Mouse (Mus musculus) embryonic fibroblast, embryonic 13.5 days (primary cell): ENCODE results near the gene Tsc2.

ENCODE experiments used
- CTCF ChIP-seq: IDR thresholded peaks from 2 replicates; pipeline ENCODE4 v1.5.1; 2011; ENCODE audit warnings: mild to moderate bottlenecking, control low read depth, low read length, moderate library complexity, borderline replicate concordance; ENCODE audit not compliant: insufficient read depth
- POLR2A ChIP-seq: IDR thresholded peaks from 2 replicates; pipeline ENCODE4 v1.6.1; 2011; ENCODE audit warnings: low read depth, mild to moderate bottlenecking, control low read depth, low read length, moderate library complexity

DNA sequence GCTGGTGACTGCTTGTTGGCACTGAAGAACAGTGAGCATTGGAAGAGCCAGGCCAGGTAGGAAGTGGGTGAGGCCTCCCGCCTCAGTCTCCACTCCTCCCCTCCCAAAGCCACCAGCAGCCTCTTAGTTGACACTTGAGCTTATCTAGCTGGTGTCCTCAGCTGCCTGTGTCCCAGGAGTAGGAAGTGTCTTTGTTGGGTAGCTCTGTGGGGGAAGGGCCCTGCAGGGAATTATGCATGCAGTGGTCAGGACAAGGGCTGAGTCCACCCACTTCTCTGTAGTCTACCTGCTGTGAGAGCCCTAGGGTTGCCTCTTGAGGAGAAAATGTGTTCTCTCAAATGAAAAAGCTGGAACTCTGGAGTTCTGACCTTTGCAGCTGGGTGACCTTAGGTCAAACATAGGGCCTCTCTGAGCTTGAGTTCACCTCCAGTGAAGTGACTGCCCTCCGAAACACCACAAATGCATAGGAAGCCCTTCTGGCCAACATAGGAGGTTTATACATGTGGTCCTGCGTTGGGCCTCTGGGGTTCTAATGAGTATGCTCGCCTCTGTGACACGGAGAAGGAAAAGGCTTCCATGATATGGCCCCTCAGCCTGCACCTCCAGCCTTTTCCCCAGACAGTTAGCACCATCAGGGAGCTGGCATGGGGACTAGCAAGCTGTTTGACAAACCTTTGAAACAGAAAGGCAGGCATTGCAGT lies 4.5 kb upstream of the Tsc2 start:
- TF ChIP-seq CTCF (no peak), POLR2A (no peak)
